Mouse (Mus musculus) heart, postnatal 10 days (tissue): ENCODE results near the gene Gm6401. TPM values are rescaled to one million over a fixed set of nuclear protein-coding genes. Genes with fewer than 3 reads are reported as not detected.
"Not testable (repeated sequence)": the region's sequence is repeated elsewhere in the genome, so short reads cannot be mapped to it uniquely, and the experiment has no call there.

Experiments used
- DNase-seq, 2 experiments: peaks; one replicate each; pipeline ENCODE4 v3.0.0; 2021
- intact Hi-C: fragments of 180-260 bp; cut with DNase I; formaldehyde crosslinking; loops from one replicate; pipeline ENCODE4 v1.15.1; 2025
- total RNA-seq, 2 experiments: library from RNA; stranded (reverse); gene quantifications; 2 replicates each; pipeline ENCODE4 v1.2.3; 2021

Gm6401 gene
- total RNA-seq: not detected

DNA sequence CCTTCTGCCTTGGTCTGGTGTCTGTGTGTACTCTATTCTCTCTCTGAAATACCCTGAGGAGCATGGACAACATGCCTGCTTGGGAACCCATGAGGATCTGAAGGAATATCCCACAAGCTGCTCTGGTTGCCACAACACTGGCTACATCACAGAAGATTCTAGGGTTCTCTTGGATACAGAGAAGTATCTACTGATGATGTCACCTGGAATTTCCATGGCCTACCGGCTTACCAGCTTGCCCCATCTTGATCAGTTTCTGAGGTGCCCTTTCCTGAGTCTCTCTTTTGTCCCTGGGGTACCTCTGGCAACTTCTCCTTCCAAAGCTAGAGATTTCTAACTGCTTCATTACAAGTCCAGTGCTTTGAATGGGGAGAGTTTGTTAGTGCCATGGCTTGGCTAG, at the start of gene Gm6401:
Gm6401 (minus strand) TSS at position 101 of the 400 bp plus-strand sequence.
- intact Hi-C loops, DNase-seq: not testable (repeated sequence)

DNA sequence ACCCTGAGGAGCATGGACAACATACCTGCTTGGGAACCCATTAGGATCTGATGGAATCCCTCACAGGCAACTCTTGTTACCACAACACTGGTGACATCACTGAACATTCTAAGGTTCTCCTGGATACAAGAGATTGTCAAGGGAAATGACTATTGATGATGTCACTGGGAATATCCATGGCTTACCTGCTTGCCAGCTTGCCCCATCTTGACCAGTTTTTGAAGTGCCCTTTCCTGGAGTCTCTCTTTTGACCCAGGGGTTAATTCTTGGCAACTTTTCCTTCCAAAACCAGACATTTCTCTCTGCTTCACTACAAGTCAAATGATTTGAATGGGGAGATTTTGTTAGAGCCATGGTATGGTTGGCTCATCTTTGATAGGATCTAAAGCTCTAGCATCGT, 15.5 kb upstream of the Gm6401 start, which contains the start of gene Gm3543:
Gm3543 (minus strand) TSS at position 101 of the 400 bp plus-strand sequence.
- intact Hi-C loops, DNase-seq: not testable (repeated sequence)

DNA sequence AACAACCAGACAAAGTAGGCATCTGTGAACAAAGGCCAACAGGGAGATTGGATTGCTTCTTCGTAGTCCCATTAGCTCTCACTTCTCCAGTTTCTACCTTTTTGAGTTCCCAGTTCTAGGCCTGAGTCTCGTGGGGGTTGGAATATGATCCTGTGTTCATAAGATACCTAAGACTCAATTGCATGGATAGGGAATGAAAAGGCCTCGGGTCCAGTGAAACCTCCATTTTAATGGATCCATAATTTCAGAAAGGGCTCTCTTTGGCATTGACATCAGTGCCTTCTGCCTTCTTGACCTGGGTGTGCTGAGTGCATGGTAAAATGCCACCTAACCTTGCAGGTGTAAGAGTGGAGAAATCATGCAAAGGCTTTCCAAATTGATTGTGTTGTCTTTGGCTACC, 869 bp upstream of the Gm6401 start:
- intact Hi-C loops, DNase-seq: not testable (repeated sequence)

DNA sequence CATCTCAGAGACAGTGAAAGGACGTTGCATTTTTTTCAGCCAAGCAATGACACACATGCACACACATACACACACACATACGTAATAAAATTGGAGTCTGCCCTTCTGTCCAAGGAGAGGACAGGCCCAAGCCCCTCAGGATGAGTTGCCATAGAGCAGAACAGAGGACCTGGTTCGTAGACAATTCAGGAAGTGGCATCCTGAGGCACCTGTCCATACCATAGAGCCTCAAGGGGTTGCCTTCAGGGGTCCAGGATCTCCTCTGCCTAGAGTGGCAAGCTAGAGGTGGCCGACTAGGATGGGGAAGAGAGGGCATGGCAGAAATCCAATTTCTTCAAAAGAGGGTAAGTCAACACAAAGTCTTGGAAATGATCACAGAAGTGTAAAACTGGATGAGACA, 3.6 kb downstream of the Gm6401 start:
- DNase-seq, intact Hi-C loops: not testable (repeated sequence)

DNA sequence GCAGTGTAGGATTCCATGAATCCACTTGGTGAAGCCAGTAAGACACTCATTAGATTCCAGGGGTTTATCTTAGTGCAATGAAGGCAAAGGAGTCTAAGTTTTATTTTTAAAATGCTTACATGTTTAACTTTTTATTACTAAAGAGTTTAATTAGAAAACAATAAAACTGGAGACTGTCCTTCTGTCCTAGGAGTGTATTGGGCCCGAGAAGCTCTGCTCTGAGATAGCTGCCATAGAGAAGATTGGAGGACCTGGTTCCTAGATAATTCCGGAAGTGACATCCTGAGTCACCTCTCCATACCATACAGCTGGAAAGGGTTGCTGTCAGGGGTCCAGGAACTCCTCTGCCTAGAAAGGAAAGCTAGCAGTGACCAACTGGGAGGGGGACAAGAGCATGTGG, 24.0 kb downstream of the Gm6401 start, which contains the start of gene 1700024B05Rik:
1700024B05Rik (plus strand) TSS at position 301 of the 400 bp plus-strand sequence.
- intact Hi-C loops, DNase-seq: not testable (repeated sequence)

DNA sequence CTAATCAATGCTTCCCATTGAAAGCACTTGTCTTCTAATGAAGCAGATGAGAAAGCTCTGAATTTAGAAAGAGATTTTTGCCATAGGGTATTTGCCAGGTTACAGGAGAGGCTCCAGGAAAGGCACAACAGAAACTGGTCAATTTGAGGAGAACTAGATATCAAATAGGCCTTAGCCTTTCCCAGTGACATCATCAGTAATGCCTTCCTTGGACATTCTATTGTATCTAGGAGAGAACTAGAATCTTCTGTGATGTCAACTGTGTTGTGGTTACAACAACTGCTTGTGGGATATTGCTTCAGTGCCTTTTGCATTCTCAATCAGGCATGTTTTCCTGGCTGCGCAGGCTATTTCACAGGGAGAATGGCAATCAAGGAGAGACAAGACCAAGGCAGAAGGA, 43.1 kb downstream of the Gm6401 start, which contains the start of gene 1700049E17Rik1:
1700049E17Rik1 (plus strand) TSS at position 301 of the 400 bp plus-strand sequence.
- DNase-seq, intact Hi-C loops: not testable (repeated sequence)

Other genes starting within 250 kb of the Gm6401 start
- gene Gm7929, start 217.3 kb downstream of the Gm6401 start, total RNA-seq: not detected
- not detected for gene Gm47189, start 195.5 kb downstream of the Gm6401 start, total RNA-seq
- not detected for gene Gm7980, start 60.6 kb downstream of the Gm6401 start, total RNA-seq
- gene 1700049E17Rik1, start 43.0 kb downstream of the Gm6401 start, total RNA-seq: not detected
- not detected for gene 1700024B05Rik, start 23.9 kb downstream of the Gm6401 start, total RNA-seq
- gene Gm3543, start 15.4 kb upstream of the Gm6401 start, total RNA-seq: not detected
- not detected for gene Gm7951, start 149.4 kb upstream of the Gm6401 start, total RNA-seq
- gene Gm17027, start 194.7 kb upstream of the Gm6401 start, total RNA-seq: not detected
- not detected for gene Gm3573, start 222.9 kb upstream of the Gm6401 start, total RNA-seq